Mouse (Mus musculus) midbrain, postnatal 0 days (tissue): Measurements from ENCODE around the gene Olfr90. TPM values are rescaled to one million over a fixed set of nuclear protein-coding genes. Genes with fewer than 3 reads are reported as not detected.

ENCODE experiments used
- ATAC-seq: fragments of 200-750 bp; cut with Nextera tagmentation; 2 replicates; pipeline ENCODE4 v1.8.0; 2017; ENCODE audit warnings: moderate number of reproducible peaks, mild to moderate bottlenecking, moderate TSS enrichment, moderate library complexity; ENCODE audit not compliant: low FRiP score
- DNase-seq: peaks from one replicate; pipeline ENCODE4 v3.0.0-alpha.2; 2015; ENCODE audit warnings: low spot score
- H3K27ac ChIP-seq: fragments of 300-500 bp; sonication (generic); 2 replicates; pipeline ENCODE4 v1.5.1; 2014; ENCODE audit warnings: low read depth, mild to moderate bottlenecking, low read length, mixed read lengths
- H3K27me3 ChIP-seq: fragments of 300-500 bp; sonication (generic); 2 replicates; pipeline ENCODE4 v1.6.1; 2014; ENCODE audit warnings: low read length, control low read depth, mixed read lengths; ENCODE audit not compliant: insufficient read depth
- H3K36me3 ChIP-seq: fragments of 300-500 bp; sonication (generic); 2 replicates; pipeline ENCODE4 v1.6.1; 2014; ENCODE audit warnings: low read length, control low read depth, mixed read lengths; ENCODE audit not compliant: insufficient read depth
- H3K4me1 ChIP-seq: fragments of 300-500 bp; sonication (generic); 2 replicates; pipeline ENCODE4 v1.6.1; 2014; ENCODE audit warnings: mild to moderate bottlenecking, control low read depth, antibody characterized with exemption, low read length, mixed read lengths; ENCODE audit not compliant: insufficient read depth
- H3K4me2 ChIP-seq: fragments of 300-500 bp; sonication (generic); 2 replicates; pipeline ENCODE4 v1.6.1; 2014; ENCODE audit warnings: low read depth, mild to moderate bottlenecking, low read length, mixed read lengths; ENCODE audit not compliant: poor library complexity, severe bottlenecking
- H3K4me3 ChIP-seq: fragments of 300-500 bp; sonication (generic); 2 replicates; pipeline ENCODE4 v1.5.1; 2014; ENCODE audit warnings: low read depth, mild to moderate bottlenecking, low read length, moderate library complexity
- H3K9ac ChIP-seq: fragments of 300-500 bp; sonication (generic); replicated peaks from 2 replicates; pipeline ENCODE4 v1.6.1; 2014; ENCODE audit warnings: mild to moderate bottlenecking, low read length, moderate library complexity, mixed read lengths; ENCODE audit not compliant: poor library complexity, severe bottlenecking
- H3K9me3 ChIP-seq: fragments of 300-500 bp; sonication (generic); 2 replicates; pipeline ENCODE4 v1.6.1; 2016; ENCODE audit warnings: low read length, control low read depth
- CTCF ChIP-seq: IDR thresholded peaks from 2 replicates; pipeline ENCODE4 v1.5.1; 2016; ENCODE audit warnings: antibody characterized with exemption, mild to moderate bottlenecking
- WGBS: fragments of 180-500 bp; shearing (Covaris S2); extraction: QIAGEN DNeasy Blood & Tissue Kit; methylation state at CpG from one replicate; pipeline ENCODE4 v1.1.7; 2014; 5-methylcytosine and 5-hydroxymethylcytosine counted together
- polyA plus RNA-seq: library from polyadenylated mRNA; unstranded; fragments of >200 nt; fragmentation: Nextera tagmentation; extraction: Ambion mirVana; gene quantifications from 2 replicates; pipeline ENCODE4 v1.2.1, GENCODE M21; 2015
- total RNA-seq: library from RNA; depleted of rRNA; stranded (reverse); fragments of >200 nt; gene quantifications from 2 replicates; pipeline ENCODE4 v1.2.3, GENCODE M21; 2014

Gene Olfr90
- total and polyA plus RNA-seq, 2 experiments from 2014 or later = not detected

- Histone ChIP-seq H3K4me1 (no peaks in the 10 kb centered on the region; the same call in 1 of the 2 replicates), H3K36me3 (peaks cover 56% of the 10 kb centered on the region), H3K9ac (no peak overlapping the region), H3K27me3 (no peaks in the 10 kb centered on the region), H3K4me3 (no peak overlapping the region), H3K9me3 (no peaks in the 10 kb centered on the region), H3K4me2 (no peak overlapping the region), H3K27ac (no peak overlapping the region)
- TF ChIP-seq CTCF = no peak
- no peak for ATAC-seq
- DNase-seq = no peak
- 49% methylated on average over 6 of the region's 6 CpGs for WGBS
Observed at GRCm38 (mm10) chr17:37056957-37057356, 31.3 kb downstream of the Olfr90 start.

- Histone ChIP-seq H3K4me1 (peaks cover 3% of the 10 kb centered on the region; the same call in 1 of the 2 replicates), H3K27me3 (no peaks in the 10 kb centered on the region), H3K27ac (0 out of 2 replicates have a peak overlapping the region, but pooled peaks have one; percentile 85), H3K4me2 (peak overlapping the region; percentile 73), H3K36me3 (peaks cover 26% of the 10 kb centered on the region), H3K4me3 (peak overlapping the region; percentile 94), H3K9me3 (no peaks in the 10 kb centered on the region), H3K9ac (peak overlapping the region; percentile 90)
- 46% methylated on average over 4 of the region's 4 CpGs for WGBS
- DNase-seq = no peak
- no peak for TF ChIP-seq CTCF
- ATAC-seq = no peak
Observed at GRCm38 (mm10) chr17:37051745-37052144, 36.6 kb downstream of the Olfr90 start.

GRCm38 (mm10) chr17:37050876-37051275 is 37.4 kb downstream of the Olfr90 start:
- DNase-seq (peak; percentile 28), ATAC-seq (peak; percentile 20)
- peaks cover 18% of the 10 kb centered on the region for H3K36me3 ChIP-seq
- no peak for TF ChIP-seq CTCF
- H3K4me3 ChIP-seq = peak overlapping the region; percentile 94
- 4% methylated on average over 27 of the region's 27 CpGs for WGBS
- no peaks in the 10 kb centered on the region for H3K9me3 ChIP-seq
- no peaks in the 10 kb centered on the region for H3K27me3 ChIP-seq
- H3K4me1 ChIP-seq = peaks cover 3% of the 10 kb centered on the region; the same call in 1 of the 2 replicates
- H3K4me2 ChIP-seq = peak overlapping the region; percentile 73
- peak overlapping the region; percentile 85 for H3K27ac ChIP-seq
- peak overlapping the region; percentile 90 for H3K9ac ChIP-seq

GRCm38 (mm10) chr17:37050399-37050798 is 37.9 kb downstream of the Olfr90 start:
- Histone ChIP-seq H3K9ac (peak overlapping the region; percentile 90), H3K4me2 (peak overlapping the region; percentile 73), H3K9me3 (no peaks in the 10 kb centered on the region), H3K27ac (peak overlapping the region; percentile 85), H3K4me1 (peaks cover 3% of the 10 kb centered on the region; the same call in 1 of the 2 replicates), H3K4me3 (peak overlapping the region; percentile 94), H3K27me3 (no peaks in the 10 kb centered on the region), H3K36me3 (peaks cover 16% of the 10 kb centered on the region)
- no peak for TF ChIP-seq CTCF
- ATAC-seq (peak; percentile 67), DNase-seq (peak; percentile 94)
- WGBS = under 1% methylated on average over 22 of the region's 22 CpGs

- H3K27ac ChIP-seq = peak overlapping the region; percentile 85
- no peaks in the 10 kb centered on the region for H3K27me3 ChIP-seq
- peak overlapping the region; percentile 94 for H3K4me3 ChIP-seq
- TF ChIP-seq CTCF = peak; percentile 78
- peaks cover 3% of the 10 kb centered on the region; the same call in 1 of the 2 replicates for H3K4me1 ChIP-seq
- H3K9me3 ChIP-seq = no peaks in the 10 kb centered on the region
- peak overlapping the region; percentile 90 for H3K9ac ChIP-seq
- WGBS = 2% methylated on average over 39 of the region's 39 CpGs
- peak overlapping the region; percentile 73 for H3K4me2 ChIP-seq
- DNase-seq (peak; percentile 73), ATAC-seq (peak; percentile 22; the same call in 1 of the 2 replicates)
- peaks cover 11% of the 10 kb centered on the region for H3K36me3 ChIP-seq
Observed at GRCm38 (mm10) chr17:37049570-37050310, 38.6 kb downstream of the Olfr90 start.

- Histone ChIP-seq H3K9ac (peak overlapping the region; percentile 40; the same call in 1 of the 2 replicates), H3K4me2 (peak overlapping the region; percentile 73), H3K27ac (no peak overlapping the region), H3K36me3 (peaks cover 3% of the 10 kb centered on the region; the same call in 1 of the 2 replicates), H3K27me3 (no peaks in the 10 kb centered on the region), H3K4me1 (peaks cover 3% of the 10 kb centered on the region; the same call in 1 of the 2 replicates), H3K9me3 (no peaks in the 10 kb centered on the region), H3K4me3 (peak overlapping the region; percentile 94)
- ATAC-seq = no peak
- 57% methylated on average over 7 of the region's 7 CpGs for WGBS
- DNase-seq = no peak
- no peak for TF ChIP-seq CTCF
Observed at GRCm38 (mm10) chr17:37048383-37048782, 39.9 kb downstream of the Olfr90 start.
